Mouse (Mus musculus) bone marrow, adult 2 months (tissue): ENCODE results near the gene Marf1.
"Not testable (repeated sequence)": the region's sequence is repeated elsewhere in the genome, so short reads cannot be mapped to it uniquely, and the experiment has no call there.

ENCODE experiments used
- CTCF ChIP-seq: fragments of 200-500 bp; IDR thresholded peaks from 2 replicates; pipeline ENCODE4 v1.5.1; 2011; ENCODE audit warnings: low read length, control low read depth; ENCODE audit not compliant: control insufficient read depth, insufficient read depth
- POLR2A ChIP-seq: fragments of 200-500 bp; IDR thresholded peaks from 2 replicates; pipeline ENCODE4 v1.6.1; 2011; ENCODE audit warnings: low read depth, mild to moderate bottlenecking, control low read depth, low read length, borderline replicate concordance; ENCODE audit not compliant: control insufficient read depth

- not testable (repeated sequence) for TF ChIP-seq POLR2A, CTCF
These were observed 96.6 kb downstream of the Marf1 start for GRCm38 (mm10) chr16:14066571-14066970.
